24 mouse cellular contexts compared by ENCODE assay signal in genomic region chr1:77458751-77459385, GRCm38 (mm10).
"Had no signal": no experiment of that assay in that cellular context is flagged by ENCODE, and none has a peak within 500 bp of the region (broad histone marks: within the 10 kb centered on the region; RNA-seq: fewer than 3 reads in every experiment).

No protein-coding gene starts in this region.

- H3K9me3 ChIP-seq: limb, embryonic 10.5 days; limb, embryonic 13.5 days; liver, embryonic 12.5 days; liver, embryonic 15.5 days; lung, embryonic 15.5 days; midbrain, embryonic 10.5 days; midbrain, embryonic 13.5 days; stomach, embryonic 15.5 days had no signal

- H3K27ac ChIP-seq: limb, embryonic 10.5 days; limb, embryonic 13.5 days; liver, embryonic 12.5 days; liver, embryonic 15.5 days; lung, embryonic 15.5 days; midbrain, embryonic 10.5 days; midbrain, embryonic 13.5 days; stomach, embryonic 15.5 days had no signal

- H3K9ac ChIP-seq: limb, embryonic 13.5 days; liver, embryonic 12.5 days; liver, embryonic 15.5 days; lung, embryonic 15.5 days; midbrain, embryonic 13.5 days; stomach, embryonic 15.5 days had no signal

- H3K27me3 ChIP-seq: limb, embryonic 13.5 days; liver, embryonic 12.5 days; liver, embryonic 15.5 days; lung, embryonic 15.5 days; megakaryocyte, embryonic 14.5 days; midbrain, embryonic 13.5 days; stomach, embryonic 15.5 days had no signal

- ATAC-seq: liver, embryonic 12.5 days; midbrain, embryonic 13.5 days; midbrain, embryonic 16.5 days had no signal

- H3K4me1 ChIP-seq: liver, embryonic 15.5 days; megakaryocyte, embryonic 14.5 days; stomach, embryonic 15.5 days had no signal

- H3K4me3 ChIP-seq: limb, embryonic 10.5 days; limb, embryonic 13.5 days; liver, embryonic 12.5 days; liver, embryonic 15.5 days; lung, embryonic 15.5 days; megakaryocyte, embryonic 14.5 days; midbrain, embryonic 10.5 days; midbrain, embryonic 13.5 days; stomach, embryonic 15.5 days had no signal

- DNase-seq: kidney, adult 9 months; kidney, postnatal 14 days; kidney, postnatal 4 days; liver; lung, adult 18-20 months; lung, postnatal 10 days; lung, postnatal 36 days; right cerebral cortex, adult 18-20 months; right cerebral cortex, postnatal 14 days; right cerebral cortex, postnatal 4 days; spleen, adult 18-20 months; thymus, adult 18-20 months; thymus, postnatal 14 days; thymus, postnatal 4 days had no signal

- H3K4me2 ChIP-seq: limb, embryonic 13.5 days; liver, embryonic 12.5 days; liver, embryonic 15.5 days; lung, embryonic 15.5 days; midbrain, embryonic 13.5 days; stomach, embryonic 15.5 days had no signal

- H3K36me3 ChIP-seq: limb, embryonic 13.5 days; liver, embryonic 12.5 days; liver, embryonic 15.5 days; lung, embryonic 15.5 days; midbrain, embryonic 10.5 days; midbrain, embryonic 13.5 days; stomach, embryonic 15.5 days had no signal
